Mouse (Mus musculus): ENCODE results near the gene Pear1.

The Pear1 gene

DNA sequence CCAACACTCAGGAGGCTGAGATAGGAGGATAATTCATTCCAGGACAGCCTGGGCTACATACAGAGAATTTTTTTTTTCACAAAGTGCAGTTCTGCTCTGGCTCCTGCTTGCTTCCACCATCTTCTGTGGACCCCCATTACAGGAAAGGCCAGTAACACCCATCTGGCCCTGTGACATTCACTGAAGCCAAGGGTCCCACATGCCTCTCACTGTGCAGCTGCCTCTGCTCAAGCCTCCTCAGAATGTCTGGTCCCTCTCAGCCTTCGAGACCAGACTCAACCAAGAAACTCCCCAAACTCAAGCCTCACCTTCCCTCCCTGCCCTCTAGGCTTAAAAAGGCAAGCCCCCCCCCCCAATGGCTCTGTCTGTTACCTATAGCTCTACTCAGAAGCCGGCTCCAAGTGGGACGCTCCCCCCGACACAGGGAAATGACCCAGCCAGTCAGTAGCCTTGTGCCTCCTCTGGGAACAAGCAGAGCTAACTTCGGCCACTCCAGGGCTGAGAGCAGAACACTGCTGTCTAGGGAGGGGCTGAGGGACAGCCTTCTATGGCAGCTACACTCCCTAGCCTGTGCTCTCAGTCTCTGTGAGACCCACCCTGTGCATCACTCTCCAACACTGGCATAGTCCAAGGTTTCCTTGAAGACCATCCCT, 58.3 kb downstream of the Pear1 start:
- no peak for DNase-seq (ENCODE audit: low spot score in 2 of 2)

DNA sequence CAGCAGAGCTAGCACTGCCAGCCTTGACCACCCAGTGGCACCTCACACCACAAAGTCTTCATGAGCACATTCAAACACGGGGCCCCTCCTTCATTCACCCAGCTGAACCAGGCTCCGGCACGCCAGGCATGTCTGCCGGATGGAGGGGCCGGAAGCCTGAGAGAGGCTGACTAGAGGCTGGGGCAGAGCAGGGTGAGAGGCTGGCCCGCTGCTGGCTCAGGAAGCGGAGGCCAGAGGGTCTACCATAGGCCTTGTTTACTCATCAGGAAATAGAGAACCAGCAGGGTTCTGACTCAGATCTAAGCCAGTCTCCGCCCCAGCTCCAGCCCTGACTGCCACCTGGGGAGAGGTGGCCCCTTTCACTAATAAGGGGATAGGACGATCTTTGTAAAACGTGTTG, 59.0 kb downstream of the Pear1 start:
- DNase-seq (ENCODE audit: low spot score in 2 of 2), result peak; percentile 62 to 74

DNA sequence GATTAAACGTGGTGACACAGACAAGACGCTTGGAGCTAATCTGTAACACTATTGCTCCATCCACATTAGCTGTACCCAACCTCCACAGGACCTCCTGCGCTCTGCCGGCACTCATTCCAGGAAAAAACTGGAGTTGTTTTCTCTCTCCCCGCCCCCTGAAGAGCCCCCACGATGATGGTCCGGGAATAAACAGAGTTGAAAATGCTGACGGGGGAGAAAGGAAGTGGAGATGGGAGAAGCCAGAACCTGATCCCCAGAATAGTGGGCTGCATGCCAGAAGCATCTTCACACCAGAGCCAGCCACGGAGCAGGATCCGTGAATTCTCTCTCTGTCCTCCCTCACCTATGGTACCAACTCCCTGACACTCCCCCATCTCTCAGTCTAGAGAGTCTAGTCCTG, 59.6 kb downstream of the Pear1 start:
- no peak for DNase-seq (ENCODE audit: low spot score in 2 of 2)

DNA sequence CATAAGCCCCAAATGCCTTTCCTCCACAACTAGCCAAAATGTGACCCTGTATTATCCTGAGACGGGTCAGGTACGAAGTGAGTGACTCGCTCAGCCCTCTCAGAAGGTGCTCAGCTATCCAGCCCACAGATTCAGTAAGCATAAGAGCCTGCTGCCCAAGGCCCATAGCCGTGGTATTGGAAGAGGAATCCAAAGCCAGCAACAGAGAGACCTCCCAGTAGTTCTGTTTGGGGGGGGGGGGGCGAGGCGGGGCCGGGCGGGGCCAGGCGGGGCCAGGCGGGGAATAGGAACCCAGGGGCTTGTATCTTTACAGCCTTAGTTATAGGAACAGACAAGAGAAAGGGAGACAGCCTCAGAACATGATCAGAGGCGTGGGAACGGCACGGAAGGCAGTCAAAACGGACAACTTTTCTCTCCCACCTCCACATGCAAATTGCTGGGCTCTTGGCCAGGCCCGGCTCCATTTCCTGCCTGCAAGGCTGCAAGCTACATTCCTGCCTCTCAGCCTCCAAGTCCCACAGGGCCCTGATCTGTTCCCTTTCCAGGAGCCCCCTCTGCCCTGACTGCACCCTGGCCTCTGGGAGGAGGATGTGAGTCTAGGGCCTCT, 60.3 kb downstream of the Pear1 start:
- DNase-seq (ENCODE audit: low spot score in 2 of 2), result peak in 1 of 2 experiments; percentile 16

DNA sequence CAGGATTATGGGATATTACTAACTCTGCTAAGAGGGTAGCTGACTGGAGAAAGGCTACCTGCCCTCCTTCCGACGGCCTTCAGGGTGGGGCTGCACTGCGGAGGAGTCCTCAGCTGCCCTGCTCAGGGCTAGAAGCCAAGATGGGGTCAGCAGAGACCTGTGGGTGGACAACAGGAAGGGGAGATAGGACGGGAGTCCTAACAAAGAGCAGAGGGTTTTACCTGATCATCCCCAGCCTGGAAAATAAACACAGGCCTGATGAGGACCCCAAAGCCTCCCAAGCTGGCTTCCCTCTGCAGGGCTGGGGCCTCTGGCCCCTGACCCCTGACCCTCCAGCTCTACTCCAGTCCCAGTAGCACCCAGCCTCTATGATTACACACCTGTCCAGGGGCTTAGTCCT, 60.9 kb downstream of the Pear1 start:
- DNase-seq (ENCODE audit: low spot score in 2 of 2), result no peak

DNA sequence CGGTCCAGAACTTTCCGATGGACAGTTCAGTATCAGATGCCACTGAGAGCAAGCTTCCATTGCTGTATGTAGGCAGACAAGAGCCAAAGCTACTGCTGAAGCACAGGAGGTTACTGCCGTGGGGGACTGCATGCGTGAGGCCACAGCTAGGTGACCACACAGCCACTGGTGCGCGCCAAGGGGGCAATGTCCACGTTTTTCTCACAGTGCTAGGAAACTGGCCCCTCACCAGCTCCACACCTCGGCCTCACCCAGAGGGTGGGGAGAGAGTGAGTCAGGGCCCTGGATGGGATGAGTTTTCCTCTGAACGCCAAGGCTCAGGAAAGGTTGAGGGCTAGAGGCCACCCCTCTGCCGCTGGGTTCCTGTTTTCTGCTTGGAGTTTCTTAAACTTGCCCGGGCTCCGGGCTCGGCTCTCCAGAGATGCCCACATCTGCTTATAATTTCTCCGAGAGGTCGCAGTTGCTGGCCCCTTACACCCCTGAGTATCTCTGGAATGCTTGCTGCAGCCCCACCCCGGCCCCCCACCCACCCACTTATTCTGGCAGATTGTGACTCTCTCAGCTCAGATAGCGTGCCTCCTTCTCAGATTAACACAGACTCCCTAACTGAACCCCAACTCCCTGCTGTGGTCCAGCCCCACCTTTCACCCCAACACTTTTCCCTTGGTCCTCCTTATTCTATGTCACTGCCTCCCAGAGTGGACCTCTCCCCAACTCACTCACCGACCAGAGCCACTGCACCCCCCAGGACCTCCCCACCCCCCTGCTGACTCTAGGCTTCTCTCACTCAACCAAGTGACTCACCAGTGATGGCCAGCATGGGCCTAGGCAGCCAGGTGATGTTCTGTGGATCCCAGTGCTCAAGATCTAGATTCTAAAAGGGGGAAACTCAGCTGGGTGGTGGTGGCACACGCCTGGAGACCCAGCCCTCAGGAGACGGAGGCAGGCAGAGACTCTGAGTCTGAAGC, 62.4 kb downstream of the Pear1 start:
- no peak for DNase-seq (ENCODE audit: low spot score in 2 of 2)

DNA sequence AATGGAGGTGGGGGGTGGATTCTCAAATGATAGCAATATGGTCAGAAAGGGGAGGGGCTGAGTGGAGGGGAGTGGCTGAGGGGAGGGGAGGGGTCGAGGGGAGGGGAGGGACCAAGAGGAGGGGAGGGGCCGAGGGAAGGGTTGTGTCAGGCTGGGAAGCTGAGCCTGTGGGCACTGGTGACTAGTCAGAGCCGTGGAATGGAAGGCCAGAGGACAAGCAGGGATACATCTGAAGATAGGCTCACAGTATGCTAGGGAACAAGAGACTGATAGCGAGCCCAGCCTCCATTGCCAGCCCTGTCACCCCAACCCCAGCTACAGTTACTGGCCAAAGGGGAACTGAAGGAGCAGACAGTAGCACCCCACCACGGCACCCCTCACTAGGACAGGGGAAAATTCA, 65.5 kb downstream of the Pear1 start:
- no peak for DNase-seq (ENCODE audit: low spot score in 2 of 2)

DNA sequence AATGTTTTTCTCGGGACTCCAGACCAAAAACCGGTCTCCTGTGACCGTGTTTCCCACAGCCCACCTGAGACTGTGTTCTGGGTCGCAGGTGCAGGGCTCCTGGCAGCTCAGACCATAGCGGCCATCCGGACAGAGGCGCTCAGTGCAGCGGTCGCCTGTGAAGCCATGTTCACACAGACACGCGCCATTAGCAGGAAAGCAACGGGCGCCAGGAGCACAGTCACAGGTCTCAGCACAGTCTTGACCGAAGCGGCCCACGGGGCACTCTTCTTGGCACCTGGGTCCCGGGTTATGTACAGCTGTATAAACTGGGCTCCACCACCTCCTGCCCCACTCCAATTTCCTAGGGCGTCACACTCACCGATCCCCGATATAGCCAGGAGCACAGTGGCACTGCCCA, 67.6 kb downstream of the Pear1 start:
- no peak for DNase-seq (ENCODE audit: low spot score in 2 of 2)

DNA sequence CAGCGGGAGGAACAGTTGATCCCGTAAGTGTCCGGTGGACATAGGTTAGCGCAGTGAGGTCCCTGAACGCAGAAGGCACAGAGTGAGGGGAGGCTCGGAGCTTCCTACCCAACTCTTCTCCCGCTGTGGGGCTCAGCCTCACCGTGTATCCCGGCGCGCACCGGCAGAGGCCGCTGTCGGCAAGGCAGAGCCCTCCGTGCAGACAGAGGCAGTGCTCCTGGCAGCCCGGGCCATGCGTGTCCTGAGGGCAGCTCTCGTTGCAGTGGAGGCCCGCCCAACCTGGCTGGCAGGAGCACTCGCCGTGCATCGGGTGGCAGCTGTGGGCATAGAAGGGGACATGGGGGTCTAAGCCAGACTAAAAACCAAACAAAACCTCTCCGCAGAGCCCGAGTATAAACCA, 68.1 kb downstream of the Pear1 start:
- DNase-seq (ENCODE audit: low spot score in 2 of 2), result peak; percentile 66 to 89

DNA sequence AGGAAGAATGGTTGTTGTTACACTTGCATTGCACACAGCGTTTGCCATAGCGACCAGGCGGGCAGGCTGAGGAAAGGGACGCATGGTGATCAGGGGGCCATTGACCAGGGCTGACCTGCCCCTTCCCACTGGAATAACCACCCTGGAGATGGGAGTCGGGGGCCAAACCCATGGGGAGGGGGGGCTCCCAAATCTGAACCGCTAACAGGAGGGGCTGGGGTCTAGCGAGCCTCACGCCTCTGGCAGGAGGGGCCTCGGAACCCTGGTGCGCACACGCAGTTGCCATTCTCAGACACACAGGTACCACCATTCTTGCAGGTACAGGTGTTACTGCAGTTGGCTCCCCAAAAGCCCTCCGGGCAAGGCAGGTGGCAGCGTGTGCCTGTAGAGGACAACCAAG, 70.3 kb downstream of the Pear1 start:
- no peak for DNase-seq (ENCODE audit: low spot score in 2 of 2)

DNA sequence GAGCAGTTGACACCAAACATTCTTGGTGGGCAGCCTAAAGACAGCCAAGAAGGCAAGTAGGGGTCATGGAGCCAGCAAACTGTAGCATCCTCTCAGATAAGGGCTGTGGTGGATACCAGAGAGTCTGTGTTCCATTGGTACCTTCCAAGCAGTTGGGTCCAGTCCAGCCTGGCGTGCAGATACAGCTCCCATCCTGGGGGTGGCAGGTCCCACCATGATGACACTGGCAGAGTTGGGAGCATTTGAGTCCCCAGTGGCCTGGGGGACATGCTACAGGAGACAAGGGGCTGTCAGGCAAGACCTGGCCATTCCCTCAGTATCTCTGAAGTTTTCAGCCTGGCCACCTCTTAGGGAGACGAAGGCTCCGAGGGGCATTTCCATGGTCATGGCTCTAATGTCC, 71.5 kb downstream of the Pear1 start:
- no peak for DNase-seq (ENCODE audit: low spot score in 2 of 2)

DNA sequence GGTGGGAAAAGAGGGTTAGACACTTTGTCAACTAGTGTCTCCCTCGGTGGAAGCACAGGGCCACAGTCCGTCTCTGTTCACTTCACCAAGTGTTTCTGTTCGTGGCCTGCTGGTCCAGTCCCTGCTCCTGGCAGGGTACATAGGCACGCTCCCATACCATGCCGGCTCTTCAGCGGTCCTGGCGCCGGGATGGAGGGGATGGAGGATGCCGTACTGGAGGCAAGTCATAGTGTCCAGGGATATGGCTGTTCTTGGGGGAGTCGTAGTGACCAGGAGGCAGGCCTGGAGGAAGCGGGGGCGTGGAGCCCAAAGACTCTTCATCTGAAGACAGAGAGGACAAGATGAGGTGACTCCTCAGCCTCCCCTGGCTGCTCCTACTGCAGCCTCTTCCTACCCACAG, 74.1 kb downstream of the Pear1 start:
- no peak for DNase-seq (ENCODE audit: low spot score in 2 of 2)

DNA sequence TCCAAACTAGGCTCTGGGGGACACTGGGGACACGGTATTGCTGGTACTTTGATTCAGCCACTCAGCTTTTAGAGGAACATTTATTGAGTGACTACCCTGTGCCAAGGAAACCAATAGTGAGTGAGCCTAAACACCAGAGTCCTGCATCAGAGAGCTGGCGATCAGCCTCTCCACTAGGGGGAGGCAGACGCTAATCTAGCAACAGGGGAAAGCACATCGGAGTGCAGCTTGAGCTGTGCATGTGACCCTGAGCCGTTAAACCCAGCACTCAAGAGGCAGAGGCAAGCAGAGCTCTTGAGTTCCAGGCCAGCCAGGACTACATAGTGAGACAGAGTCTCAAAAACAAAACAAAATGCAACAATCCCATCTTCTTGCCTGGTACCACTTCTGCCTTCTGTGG, 75.1 kb downstream of the Pear1 start:
- peak in 1 of 2 experiments; percentile 65 for DNase-seq (ENCODE audit: low spot score in 2 of 2)

DNA sequence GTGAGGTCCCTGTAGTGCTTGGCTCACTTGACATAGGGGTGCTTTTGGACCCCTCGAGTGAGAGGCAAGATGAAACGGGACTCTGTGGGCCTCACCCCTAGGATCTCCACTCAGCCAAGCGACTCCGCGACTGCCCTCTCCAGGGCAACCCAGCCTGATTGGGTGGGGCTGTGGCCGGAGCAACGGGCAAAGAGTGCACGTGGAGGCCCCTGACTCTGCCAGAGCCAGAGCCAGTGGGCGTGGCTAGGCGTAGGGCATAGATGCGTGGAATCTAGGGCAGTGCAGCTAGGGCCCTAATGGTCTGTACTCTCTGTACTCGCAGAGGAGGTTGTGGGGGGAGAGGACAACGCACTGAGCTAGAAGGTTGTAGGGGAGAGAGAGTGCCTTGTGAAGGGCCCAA, 75.7 kb downstream of the Pear1 start, which contains the start of gene Lrrc71:
Lrrc71 (minus strand) TSS at position 195 of the 400 bp plus-strand sequence.
- DNase-seq (ENCODE audit: low spot score in 2 of 2), result no peak

DNA sequence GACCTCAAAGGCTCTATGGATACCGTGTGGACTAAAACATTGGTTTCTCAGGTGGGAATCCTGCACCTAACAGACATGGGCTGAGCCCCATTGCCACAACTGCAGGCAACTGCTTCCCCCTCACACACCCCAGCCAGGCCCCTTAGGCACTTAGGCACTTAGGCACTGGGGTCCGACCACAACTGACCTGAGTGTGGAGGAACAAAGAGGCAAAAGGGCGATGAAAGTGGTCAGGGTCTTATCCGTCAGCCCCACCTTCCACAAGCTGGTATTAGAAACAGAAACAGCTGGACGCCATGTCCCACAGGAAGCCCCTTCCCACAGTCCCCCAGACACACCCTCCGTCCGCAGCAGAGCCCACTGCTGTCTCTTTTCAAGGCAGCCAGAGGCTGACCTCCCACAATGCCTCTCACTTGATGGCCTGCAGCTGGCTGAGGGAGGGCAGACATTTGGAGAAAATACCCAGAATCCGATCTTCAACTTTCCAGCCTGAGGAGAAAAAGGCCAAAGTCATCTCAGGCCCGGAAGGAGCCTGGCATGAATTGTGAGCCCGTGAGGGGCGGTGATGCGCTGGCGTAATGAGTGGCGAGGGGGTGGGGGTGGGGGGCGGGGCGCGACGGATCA, 79.0 kb downstream of the Pear1 start:
- no peak for DNase-seq (ENCODE audit: low spot score in 2 of 2)

DNA sequence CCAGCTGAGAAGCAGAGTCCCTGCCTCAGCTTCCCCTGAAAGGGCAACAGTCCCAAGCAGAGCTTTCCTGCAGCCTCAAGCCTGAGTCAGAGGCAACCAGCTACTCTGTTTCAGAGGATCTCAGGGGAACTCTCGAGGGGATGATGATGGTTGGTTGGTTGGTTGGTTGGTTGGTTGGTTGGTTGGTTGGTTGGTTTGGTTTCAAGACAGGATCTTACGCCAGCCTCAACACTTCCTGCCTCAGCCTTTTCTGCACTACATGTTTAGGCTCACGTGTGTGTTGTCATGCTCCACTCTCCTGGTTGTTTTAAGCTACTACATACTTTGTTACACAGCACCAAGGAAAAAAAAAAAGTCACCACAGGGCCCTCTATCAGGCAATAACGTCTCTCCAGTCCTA, 80.2 kb downstream of the Pear1 start:
- no peak for DNase-seq (ENCODE audit: low spot score in 2 of 2)

DNA sequence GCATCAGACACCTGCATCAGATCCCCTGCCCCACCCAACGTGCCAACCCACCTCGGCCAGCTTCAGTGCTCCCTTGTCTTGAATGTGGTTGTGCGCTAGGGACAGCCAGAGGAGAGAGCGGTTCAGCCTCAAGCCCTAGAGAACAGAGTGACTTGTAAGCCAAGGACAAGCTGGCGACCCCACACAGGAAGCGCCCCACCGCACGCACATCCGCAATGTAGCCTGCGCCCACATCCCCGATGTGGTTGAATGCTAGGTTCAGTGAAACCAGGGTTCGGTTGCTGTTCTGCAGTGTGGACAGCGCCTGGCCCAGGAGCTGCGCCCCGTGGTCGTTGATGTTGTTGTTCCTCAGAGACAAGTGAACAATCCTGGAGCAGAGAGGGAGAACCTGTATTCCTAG, 81.4 kb downstream of the Pear1 start:
- DNase-seq (ENCODE audit: low spot score in 2 of 2), result peak; percentile 54 to 55

DNA sequence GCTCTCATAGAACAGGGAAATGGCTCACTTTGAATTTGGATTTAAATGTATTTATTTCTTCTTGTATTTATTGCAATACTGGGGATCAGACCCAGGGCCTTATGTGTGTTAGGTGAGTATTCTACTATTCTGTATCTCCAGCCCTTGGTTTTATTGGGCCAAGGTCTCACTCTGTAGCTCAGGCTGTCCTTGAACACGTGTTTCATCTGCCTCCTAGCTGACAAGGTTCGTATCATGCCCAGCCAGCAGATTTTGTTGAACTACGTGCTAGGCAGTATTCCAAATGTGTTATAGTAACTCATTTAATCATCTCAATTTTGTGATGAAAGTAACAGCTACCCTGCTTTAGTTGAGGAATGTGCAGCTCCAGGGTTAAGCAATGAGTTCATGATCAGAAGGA, 82.1 kb downstream of the Pear1 start:
- DNase-seq (ENCODE audit: low spot score in 2 of 2), result no peak

DNA sequence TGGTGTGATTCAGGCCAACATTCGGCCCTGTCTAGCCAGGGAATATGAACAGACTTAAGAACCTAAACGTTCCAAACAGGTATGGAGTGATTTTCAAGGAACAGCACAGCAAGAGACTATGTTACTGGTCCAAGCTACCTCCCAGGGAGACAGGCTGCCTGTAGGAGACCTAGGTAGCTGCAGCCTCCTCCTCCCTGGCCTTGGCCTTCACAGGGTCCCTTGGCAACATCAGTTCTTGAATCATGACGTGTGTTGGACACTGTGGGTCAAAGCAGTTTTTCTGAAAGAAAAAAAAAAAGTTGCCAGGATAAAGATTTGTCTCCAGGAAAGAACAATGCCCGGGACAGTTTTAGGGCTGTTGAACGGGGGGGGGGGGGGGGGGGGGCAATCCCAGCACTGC, 85.2 kb downstream of the Pear1 start:
- DNase-seq (ENCODE audit: low spot score in 2 of 2), result no peak

DNA sequence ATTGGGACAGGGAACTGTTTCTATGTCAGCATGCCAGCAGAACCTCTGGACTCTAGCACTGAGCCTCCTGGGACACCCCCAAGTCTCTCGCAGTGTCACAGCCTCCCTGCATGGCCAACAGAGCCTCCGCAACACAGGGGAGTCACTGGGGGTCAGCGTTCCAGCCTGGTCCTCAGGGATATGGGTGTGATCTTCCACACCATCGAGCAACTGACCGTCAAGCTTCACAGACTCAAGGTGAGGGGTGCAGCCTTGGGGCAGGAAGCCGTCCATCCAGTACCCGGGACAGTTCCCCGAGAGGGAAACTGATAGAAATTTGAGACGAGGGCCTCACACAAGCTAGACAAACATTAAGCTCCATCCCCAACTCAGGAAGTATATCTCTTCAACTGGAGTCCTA, 88.8 kb downstream of the Pear1 start:
- no peak for DNase-seq (ENCODE audit: low spot score in 2 of 2)

DNA sequence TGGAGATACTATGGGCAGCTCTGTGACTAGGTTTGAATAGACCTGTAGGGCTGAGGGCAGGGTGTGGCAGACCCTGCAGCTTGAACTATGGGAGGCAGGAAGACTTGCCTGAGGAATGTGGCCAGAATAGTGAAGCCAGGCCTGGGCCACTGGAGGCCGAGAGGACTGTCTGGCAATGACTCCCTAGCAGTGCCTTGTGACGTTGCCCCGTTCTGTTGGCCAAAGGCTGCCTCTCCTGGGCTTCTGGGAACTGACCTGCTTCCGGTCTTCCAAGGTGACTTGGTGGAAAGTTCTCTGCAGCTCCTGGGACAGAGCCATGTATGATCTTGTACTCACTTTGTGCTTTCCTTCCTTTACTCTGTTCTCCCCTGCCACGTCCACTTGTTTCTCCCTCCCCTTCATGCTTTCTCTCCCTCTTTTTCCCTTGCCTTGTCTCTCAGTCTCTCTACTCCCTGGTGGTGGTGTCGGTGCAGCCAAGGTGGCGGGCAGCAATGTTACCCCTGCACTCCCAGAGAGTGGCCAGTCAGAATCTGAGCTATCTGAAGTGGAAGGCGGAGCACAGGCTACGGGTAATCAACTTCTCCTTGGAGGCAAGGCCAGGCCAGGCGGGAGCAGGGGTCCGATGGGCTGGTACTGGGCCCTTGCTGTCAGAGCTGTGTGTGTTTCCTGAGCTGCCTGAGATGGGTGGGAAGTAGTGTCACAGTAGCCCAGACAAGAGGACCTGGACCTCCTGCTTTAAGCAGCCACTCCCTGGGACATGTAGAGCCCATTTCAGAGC, 89.9 kb downstream of the Pear1 start:
- DNase-seq (ENCODE audit: low spot score in 2 of 2), result no peak
